Mouse (Mus musculus): ENCODE results near the gene Mrrf. TPM values are rescaled to one million over a fixed set of nuclear protein-coding genes. Genes with fewer than 3 reads are reported as not detected.

Mrrf gene
- polyA plus RNA-seq, 1 experiment from 2014 or later: 27.6 TPM

- Histone ChIP-seq H3K27me3 (peaks cover 100% of the 10 kb centered on the region), H3K9me3 (no peaks in the 10 kb centered on the region), H3K36me3 (no peaks in the 10 kb centered on the region), H3K27ac (peak overlapping the region; percentile 87; the same call in 1 of the 2 replicates), H3K4me3 (peak overlapping the region; percentile 61), H3K9ac (peak overlapping the region; percentile 86), H3K4me1 (peaks cover 51% of the 10 kb centered on the region), H3K4me2 (peak overlapping the region; percentile 83)
- WGBS: 2% methylated on average over 21 of the region's 21 CpGs
- ATAC-seq (ENCODE audit: insufficient number of reproducible peaks, insufficient read depth, low FRiP score, low TSS enrichment, low read depth): no peak; the same call in 1 of the 2 replicates
Observed at GRCm38 (mm10) chr2:36102559-36102946, 33.6 kb upstream of the Mrrf start.

- Histone ChIP-seq H3K36me3 (no peaks in the 10 kb centered on the region), H3K4me3 (peak overlapping the region; percentile 61), H3K4me1 (peaks cover 51% of the 10 kb centered on the region), H3K27ac (peak overlapping the region; percentile 87), H3K4me2 (peak overlapping the region; percentile 83), H3K9me3 (no peaks in the 10 kb centered on the region), H3K27me3 (peaks cover 100% of the 10 kb centered on the region), H3K9ac (peak overlapping the region; percentile 86)
- 2% methylated on average over 21 of the region's 21 CpGs for WGBS
- no peak for ATAC-seq (ENCODE audit: insufficient number of reproducible peaks, insufficient read depth, low FRiP score, low TSS enrichment, low read depth)
Observed at GRCm38 (mm10) chr2:36103069-36103554, 33.1 kb upstream of the Mrrf start.

GRCm38 (mm10) chr2:36103555-36104367 is 32.4 kb upstream of the Mrrf start:
- peaks cover 54% of the 10 kb centered on the region for H3K4me1 ChIP-seq
- ATAC-seq (ENCODE audit: insufficient number of reproducible peaks, insufficient read depth, low FRiP score, low TSS enrichment, low read depth): no peak
- peak overlapping the region; percentile 86 for H3K9ac ChIP-seq
- peak overlapping the region; percentile 61 for H3K4me3 ChIP-seq
- peak overlapping the region; percentile 87 for H3K27ac ChIP-seq
- peaks cover 99% of the 10 kb centered on the region for H3K27me3 ChIP-seq
- H3K36me3 ChIP-seq: no peaks in the 10 kb centered on the region
- under 1% methylated on average over 38 of the region's 38 CpGs for WGBS
- H3K9me3 ChIP-seq: no peaks in the 10 kb centered on the region
- H3K4me2 ChIP-seq: peak overlapping the region; percentile 83

GRCm38 (mm10) chr2:36104436-36104955 is 31.7 kb upstream of the Mrrf start:
- under 1% methylated on average over 32 of the region's 32 CpGs for WGBS
- Histone ChIP-seq H3K9ac (peak overlapping the region; percentile 86), H3K4me1 (peaks cover 54% of the 10 kb centered on the region), H3K9me3 (no peaks in the 10 kb centered on the region), H3K27ac (peak overlapping the region; percentile 87), H3K4me3 (peak overlapping the region; percentile 61), H3K27me3 (peaks cover 97% of the 10 kb centered on the region), H3K4me2 (peak overlapping the region; percentile 83), H3K36me3 (no peaks in the 10 kb centered on the region)
- no peak for ATAC-seq (ENCODE audit: insufficient number of reproducible peaks, insufficient read depth, low FRiP score, low TSS enrichment, low read depth)

- WGBS: under 1% methylated on average over 56 of the region's 58 CpGs
- peak within 1 kb of the TSS; percentile 83 for H3K4me2 ChIP-seq
- H3K36me3 ChIP-seq: no peaks in the 10 kb centered on the region
- peak within 1 kb of the TSS; percentile 61 for H3K4me3 ChIP-seq
- H3K27me3 ChIP-seq: peaks cover 95% of the 10 kb centered on the region
- peak within 1 kb of the TSS; percentile 87 for H3K27ac ChIP-seq
- ATAC-seq (ENCODE audit: insufficient number of reproducible peaks, insufficient read depth, low FRiP score, low TSS enrichment, low read depth): peak; percentile 43; the same call in 1 of the 2 replicates
- H3K9ac ChIP-seq: peak within 1 kb of the TSS; percentile 86
- peaks cover 54% of the 10 kb centered on the region for H3K4me1 ChIP-seq
- no peaks in the 10 kb centered on the region for H3K9me3 ChIP-seq
Observed at GRCm38 (mm10) chr2:36104956-36105741, 31.0 kb upstream of the Mrrf start, which contains the start of gene Lhx6. TSS of gene Lhx6 (minus strand) at chr2:36105408.

- no peak overlapping the region for H3K9ac ChIP-seq
- H3K27me3 ChIP-seq: peaks cover 66% of the 10 kb centered on the region
- peaks cover 35% of the 10 kb centered on the region for H3K4me1 ChIP-seq
- no peak overlapping the region for H3K27ac ChIP-seq
- H3K9me3 ChIP-seq: no peaks in the 10 kb centered on the region
- peak overlapping the region; percentile 24; the same call in 1 of the 2 replicates for H3K4me2 ChIP-seq
- under 1% methylated on average over 7 of the region's 7 CpGs for WGBS
- no peak for ATAC-seq (ENCODE audit: insufficient number of reproducible peaks, insufficient read depth, low FRiP score, low TSS enrichment, low read depth)
- 0 out of 2 replicates have a peak overlapping the region, but pooled peaks have one; percentile 1 for H3K4me3 ChIP-seq
- no peaks in the 10 kb centered on the region for H3K36me3 ChIP-seq
Observed at GRCm38 (mm10) chr2:36108615-36109014, 27.6 kb upstream of the Mrrf start.

- no peak overlapping the region for H3K9ac ChIP-seq
- peaks cover 25% of the 10 kb centered on the region for H3K27me3 ChIP-seq
- WGBS: 64% methylated on average over 3 of the region's 3 CpGs
- peaks cover 10% of the 10 kb centered on the region for H3K4me1 ChIP-seq
- H3K36me3 ChIP-seq: peaks cover 21% of the 10 kb centered on the region
- no peaks in the 10 kb centered on the region for H3K9me3 ChIP-seq
- H3K4me2 ChIP-seq: no peak overlapping the region
- H3K4me3 ChIP-seq: no peak overlapping the region
- no peak overlapping the region for H3K27ac ChIP-seq
- no peak for ATAC-seq (ENCODE audit: insufficient number of reproducible peaks, insufficient read depth, low FRiP score, low TSS enrichment, low read depth)
Observed at GRCm38 (mm10) chr2:36112632-36113031, 23.6 kb upstream of the Mrrf start.

- Histone ChIP-seq H3K36me3 (peaks cover 82% of the 10 kb centered on the region), H3K9me3 (no peaks in the 10 kb centered on the region), H3K27me3 (no peaks in the 10 kb centered on the region), H3K4me1 (peaks cover 4% of the 10 kb centered on the region; the same call in 1 of the 2 replicates), H3K9ac (no peak overlapping the region), H3K27ac (no peak overlapping the region), H3K4me2 (no peak overlapping the region), H3K4me3 (no peak overlapping the region)
- ATAC-seq (ENCODE audit: insufficient number of reproducible peaks, insufficient read depth, low FRiP score, low TSS enrichment, low read depth): no peak
- 85% methylated on average over 9 of the region's 9 CpGs for WGBS
Observed at GRCm38 (mm10) chr2:36126795-36127429, 9.3 kb upstream of the Mrrf start.

DNA sequence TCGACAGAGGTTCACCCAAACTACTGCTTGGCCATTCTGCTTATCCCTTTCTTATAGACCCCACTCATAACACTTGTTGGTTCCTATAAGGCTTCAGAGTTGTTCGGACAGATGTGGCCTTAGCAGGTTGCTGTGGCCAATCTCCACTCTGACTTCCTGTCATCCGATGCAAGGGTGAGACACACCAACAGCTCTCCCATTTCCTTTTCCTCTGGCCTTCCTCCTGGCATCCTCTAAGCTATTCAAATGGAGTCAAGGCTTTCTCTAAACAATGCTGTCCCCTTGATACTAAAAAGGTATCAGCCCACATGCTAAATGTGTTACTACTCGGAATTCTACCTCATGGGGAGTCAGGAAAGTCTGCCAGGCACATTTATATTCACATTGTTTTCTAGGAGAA is 8.2 kb upstream of the Mrrf start:
- no peak overlapping the region for H3K27ac ChIP-seq
- 71% methylated on average over 4 of the region's 4 CpGs for WGBS
- H3K4me1 ChIP-seq: peaks cover 4% of the 10 kb centered on the region; the same call in 1 of the 2 replicates
- H3K4me2 ChIP-seq: no peak overlapping the region
- H3K9me3 ChIP-seq: no peaks in the 10 kb centered on the region
- no peak overlapping the region for H3K9ac ChIP-seq
- H3K27me3 ChIP-seq: no peaks in the 10 kb centered on the region
- H3K36me3 ChIP-seq: peaks cover 81% of the 10 kb centered on the region
- no peak overlapping the region for H3K4me3 ChIP-seq
- ATAC-seq (ENCODE audit: insufficient number of reproducible peaks, insufficient read depth, low FRiP score, low TSS enrichment, low read depth): no peak

GRCm38 (mm10) chr2:36129051-36129450 is 7.1 kb upstream of the Mrrf start:
- Histone ChIP-seq H3K4me2 (no peak overlapping the region), H3K4me3 (no peak overlapping the region), H3K27me3 (no peaks in the 10 kb centered on the region), H3K9ac (no peak overlapping the region), H3K9me3 (no peaks in the 10 kb centered on the region), H3K36me3 (peaks cover 81% of the 10 kb centered on the region), H3K27ac (no peak overlapping the region), H3K4me1 (peaks cover 4% of the 10 kb centered on the region; the same call in 1 of the 2 replicates)
- no peak for ATAC-seq (ENCODE audit: insufficient number of reproducible peaks, insufficient read depth, low FRiP score, low TSS enrichment, low read depth)
- WGBS: 56% methylated on average over 3 of the region's 3 CpGs

GRCm38 (mm10) chr2:36135887-36136286 is 302 bp upstream of the Mrrf start:
- peaks cover 19% of the 10 kb centered on the region for H3K4me1 ChIP-seq
- no peaks in the 10 kb centered on the region for H3K27me3 ChIP-seq
- peak overlapping the region; percentile 68 for H3K4me3 ChIP-seq
- no peaks in the 10 kb centered on the region for H3K9me3 ChIP-seq
- ATAC-seq (ENCODE audit: insufficient number of reproducible peaks, insufficient read depth, low FRiP score, low TSS enrichment, low read depth): no peak
- H3K36me3 ChIP-seq: peaks cover 33% of the 10 kb centered on the region
- H3K27ac ChIP-seq: peak overlapping the region; percentile 87
- H3K9ac ChIP-seq: peak overlapping the region; percentile 84
- WGBS: 0% methylated on average over 4 of the region's 4 CpGs
- H3K4me2 ChIP-seq: peak overlapping the region; percentile 62

All from embryonic facial prominence, embryonic 13.5 days (tissue).